Mouse (Mus musculus) CD8-positive naive resting alpha-beta T cell, adult 2 months (primary cell): Measurements from ENCODE around the gene Sema3f.
A peak's percentile ranks its signal among the peaks of the same experiment; 100 is the strongest.

Experiments used
- DNase-seq, 2 experiments: peaks; one replicate each; pipeline ENCODE4 v3.0.0; 2022; ENCODE audit warnings: low read depth in 2 of 2, low spot score in 2 of 2

Sema3f gene

DNA sequence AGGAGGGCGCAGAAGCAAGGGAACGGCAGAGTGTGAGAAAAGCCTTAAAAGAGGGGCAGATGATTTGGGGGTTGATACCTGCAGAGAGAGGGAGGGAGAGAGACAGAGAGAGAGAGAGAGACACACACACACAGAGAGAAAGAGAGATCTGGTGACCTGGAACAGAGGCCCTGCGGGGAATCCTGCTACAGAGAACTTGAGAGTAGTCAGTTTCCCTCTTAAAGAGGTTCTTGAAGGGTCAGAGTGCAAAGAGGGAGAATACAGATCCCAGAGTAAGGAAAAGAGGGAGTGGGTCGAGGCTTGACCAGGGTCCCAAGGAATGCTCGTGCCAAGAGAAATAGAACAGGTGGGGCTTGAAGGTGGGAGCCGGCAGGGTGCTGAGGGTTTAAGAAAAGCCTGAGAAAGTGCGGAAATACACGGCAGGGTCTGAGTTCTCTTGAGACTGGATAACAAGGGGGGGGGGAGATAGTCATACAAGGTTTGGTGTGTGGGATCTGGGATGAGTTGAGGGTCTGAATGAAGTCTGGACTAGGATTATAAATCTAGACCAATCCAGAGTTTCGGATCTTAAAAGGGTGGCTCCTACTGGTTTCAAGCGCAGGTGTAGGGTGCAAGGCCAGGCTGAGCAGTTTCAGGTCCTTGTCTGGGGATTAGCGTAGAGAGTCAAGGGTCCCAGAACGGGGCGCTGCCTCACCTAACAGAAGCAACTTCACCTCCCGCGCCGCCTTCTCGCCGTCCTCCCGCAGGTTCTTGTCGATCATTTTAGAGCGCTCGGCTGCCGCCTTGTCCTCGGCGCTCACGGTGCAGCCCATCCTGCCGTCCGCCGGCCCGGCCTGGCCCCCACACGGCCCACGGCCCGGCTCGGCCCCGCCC is 75.6 kb downstream of the Sema3f start:
- no peak for DNase-seq

GRCm38 (mm10) chr9:107633661-107634405 is 76.4 kb downstream of the Sema3f start:
- DNase-seq = no peak

- peak; percentile 75 to 83 for DNase-seq
These were observed 77.1 kb downstream of the Sema3f start for GRCm38 (mm10) chr9:107633091-107633660.

DNA sequence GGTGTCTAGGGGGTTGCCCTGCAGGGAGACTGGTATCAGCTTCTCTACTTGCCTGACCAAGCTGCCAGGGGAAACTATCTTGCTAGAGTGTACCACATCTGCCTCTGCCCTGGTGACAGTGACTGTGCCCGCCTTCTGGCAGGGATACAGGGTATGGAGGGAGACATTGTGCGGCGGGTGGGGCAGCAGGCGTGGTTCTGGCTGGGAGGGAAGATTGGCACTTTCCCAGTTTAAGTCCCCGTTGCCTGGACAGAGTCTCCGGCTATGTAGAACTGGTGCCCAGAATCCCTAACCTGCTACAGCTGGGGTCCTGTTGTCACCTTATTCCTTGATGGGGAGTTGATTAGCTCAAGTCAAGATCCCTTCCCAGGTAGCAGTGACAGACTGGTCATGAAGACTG is 77.8 kb downstream of the Sema3f start:
- no peak for DNase-seq

DNA sequence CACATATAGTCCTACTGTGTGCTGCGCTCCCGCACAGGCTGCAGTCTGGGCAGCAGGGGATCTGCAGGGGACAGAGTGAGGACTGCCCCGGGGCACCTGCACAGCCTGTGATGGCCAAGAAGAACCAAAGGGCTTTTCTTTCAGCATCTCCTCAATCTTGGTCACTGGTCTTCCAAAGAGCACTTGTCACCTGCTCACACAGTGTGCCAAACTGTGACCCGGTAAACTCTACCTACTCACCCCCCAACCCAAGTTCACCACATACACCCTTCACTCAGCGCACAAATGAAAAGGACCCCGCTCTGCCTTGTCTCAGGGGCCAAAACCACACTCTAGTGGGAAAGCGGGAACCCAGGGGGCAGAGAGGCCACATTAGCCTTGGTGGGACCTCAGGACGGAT is 78.4 kb downstream of the Sema3f start:
- DNase-seq = no peak
